Mouse (Mus musculus) activated CD4-positive, CD25-positive, alpha-beta regulatory T cell, adult 4 months (primary cell): ENCODE data around the gene Rnps1. TPM values are rescaled to one million over a fixed set of nuclear protein-coding genes. Genes with fewer than 3 reads are reported as not detected.
"Not testable (repeated sequence)": the region's sequence is repeated elsewhere in the genome, so short reads cannot be mapped to it uniquely, and the experiment has no call there.

Experiments used
- ATAC-seq: one replicate; pipeline ENCODE4 v1.8.0; 2017
- polyA plus RNA-seq, 2 experiments: library from polyadenylated mRNA; unstranded; fragments of 100-300 nt; shearing (Covaris generic); gene quantifications; one replicate each; pipeline ENCODE4 v1.2.1; 2017

Gene Rnps1
- polyA plus RNA-seq: 100 to 1,000 TPM; 114 to 119 TPM

GRCm38 (mm10) chr17:24414230-24414976 is at the start of gene Rnps1:
TSS of gene Rnps1 (plus strand) at chr17:24414565.
- peak; percentile 85 for ATAC-seq

- no peak for ATAC-seq
These were observed 48.5 kb upstream of the Rnps1 start for GRCm38 (mm10) chr17:24365863-24366262.

- ATAC-seq: no peak
These were observed 39.2 kb upstream of the Rnps1 start for GRCm38 (mm10) chr17:24375094-24375712.

GRCm38 (mm10) chr17:24375886-24376285 is 38.5 kb upstream of the Rnps1 start:
- ATAC-seq: no peak

GRCm38 (mm10) chr17:24378496-24378895 is 35.9 kb upstream of the Rnps1 start:
- ATAC-seq: no peak

GRCm38 (mm10) chr17:24383789-24384188 is 30.6 kb upstream of the Rnps1 start:
- ATAC-seq: no peak

GRCm38 (mm10) chr17:24388711-24389110 is 25.7 kb upstream of the Rnps1 start:
- ATAC-seq: no peak

GRCm38 (mm10) chr17:24389865-24390264 is 24.5 kb upstream of the Rnps1 start:
- no peak for ATAC-seq

GRCm38 (mm10) chr17:24391149-24391548 is 23.2 kb upstream of the Rnps1 start:
- no peak for ATAC-seq

- no peak for ATAC-seq
These were observed 20.8 kb upstream of the Rnps1 start for GRCm38 (mm10) chr17:24393527-24393926.

GRCm38 (mm10) chr17:24394456-24394855 is 19.9 kb upstream of the Rnps1 start:
- no peak for ATAC-seq

GRCm38 (mm10) chr17:24402371-24402770 is 12.0 kb upstream of the Rnps1 start:
- ATAC-seq: no peak

- ATAC-seq: no peak
These were observed 7.1 kb upstream of the Rnps1 start for GRCm38 (mm10) chr17:24407116-24407803.

- ATAC-seq: no peak
These were observed 681 bp upstream of the Rnps1 start for GRCm38 (mm10) chr17:24413557-24414211.

GRCm38 (mm10) chr17:24415011-24415410 is 646 bp downstream of the Rnps1 start:
- ATAC-seq: peak; percentile 22

GRCm38 (mm10) chr17:24416051-24416652 is 1.8 kb downstream of the Rnps1 start:
- ATAC-seq: no peak

- ATAC-seq: no peak
These were observed 8.7 kb downstream of the Rnps1 start for GRCm38 (mm10) chr17:24423114-24423513.

GRCm38 (mm10) chr17:24424489-24424888 is 10.1 kb downstream of the Rnps1 start:
- no peak for ATAC-seq

GRCm38 (mm10) chr17:24425326-24425725 is 11.0 kb downstream of the Rnps1 start:
- ATAC-seq: not testable (repeated sequence)

GRCm38 (mm10) chr17:24425905-24426304 is 11.5 kb downstream of the Rnps1 start:
- ATAC-seq: no peak

GRCm38 (mm10) chr17:24426471-24427169 is 12.3 kb downstream of the Rnps1 start, which contains the start of gene Eci1:
TSS of gene Eci1 (plus strand) at chr17:24426641.
- ATAC-seq: peak; percentile 87

GRCm38 (mm10) chr17:24427170-24427557 is 12.8 kb downstream of the Rnps1 start:
- no peak for ATAC-seq
